Comparison of ENCODE assay signal across 24 mouse cellular contexts in genomic region chr13:54975546-54975945, GRCm38 (mm10). TPM values are rescaled to one million over a fixed set of nuclear protein-coding genes. Genes with fewer than 3 reads are reported as not detected.
A peak's percentile ranks its signal among the peaks of the same experiment; 100 is the strongest.
DNase-seq lines count a peak whose midpoint lies in the region; ATAC-seq and TF ChIP-seq lines count a peak whose summit lies in the region.
"Had no signal": no experiment of that assay in that cellular context is flagged by ENCODE, and none has a peak within 500 bp of the region (broad histone marks: within the 10 kb centered on the region; RNA-seq: fewer than 3 reads in every experiment).

No protein-coding gene starts in this region.

- peak; percentile 46 to 71 for DNase-seq in cerebellum, adult 2 months
- DNase-seq in cerebellum, adult 11-12 months: no peak
- DNase-seq in forebrain, embryonic 11.5 days (ENCODE audit: low spot score): no peak
- DNase-seq in hindbrain, postnatal 0 days (ENCODE audit: low spot score): no peak
- DNase-seq: adrenal gland, postnatal 10 days; gastrocnemius, postnatal 36 days; heart, adult 2 months; heart, postnatal 36 days; kidney, adult 2 months; layer of hippocampus, adult 9-11 months; lung, embryonic 14.5 days; thymus, adult 2 months; thymus, postnatal 4 days had no signal

- no peak for TF ChIP-seq CTCF in cerebellum, adult 2 months (IDR thresholded peaks at IDR 0.05; ENCODE audit: borderline replicate concordance, insufficient read depth, low read depth, low read length)
- no peak for TF ChIP-seq CTCF in hindbrain, postnatal 0 days (IDR thresholded peaks at IDR 0.05; ENCODE audit: low read depth)

- no peak for TF ChIP-seq POLR2A in cerebellum, adult 2 months (IDR thresholded peaks at IDR 0.05; ENCODE audit: borderline replicate concordance, insufficient read depth, low read length)

- H3K27me3 ChIP-seq in cerebellum, adult 2 months (ENCODE audit: control insufficient read depth, insufficient read depth, low read length): no peaks in the 10 kb centered on the region
- peaks cover 39% of the 10 kb centered on the region for H3K27me3 ChIP-seq in forebrain, embryonic 13.5 days
- H3K27me3 ChIP-seq in forebrain, embryonic 11.5 days (ENCODE audit: control insufficient read depth, insufficient read depth, low read length): peaks cover 3% of the 10 kb centered on the region; the same call in 1 of the 2 replicates
- peaks cover 70% of the 10 kb centered on the region for H3K27me3 ChIP-seq in hindbrain, embryonic 13.5 days
- peaks cover 4% of the 10 kb centered on the region for H3K27me3 ChIP-seq in hindbrain, postnatal 0 days (ENCODE audit: insufficient read depth, low read length)
- peaks cover 15% of the 10 kb centered on the region for H3K27me3 ChIP-seq in hindbrain, embryonic 15.5 days
- H3K27me3 ChIP-seq: embryonic facial prominence, embryonic 12.5 days had no signal

- H3K4me3 ChIP-seq in cerebellum, adult 2 months (replicated peaks; ENCODE audit: insufficient read depth, low read depth, low read length): no peak overlapping the region
- H3K4me3 ChIP-seq in forebrain, embryonic 13.5 days: no peak overlapping the region
- H3K4me3 ChIP-seq in forebrain, embryonic 11.5 days (ENCODE audit: low read depth, low read length): no peak overlapping the region
- no peak overlapping the region for H3K4me3 ChIP-seq in hindbrain, embryonic 13.5 days
- no peak overlapping the region for H3K4me3 ChIP-seq in hindbrain, postnatal 0 days (ENCODE audit: low read length)
- H3K4me3 ChIP-seq in hindbrain, embryonic 15.5 days: no peak overlapping the region
- H3K4me3 ChIP-seq: embryonic facial prominence, embryonic 12.5 days; heart, adult 2 months; heart, embryonic 13.5 days; left cerebral cortex, adult 2 months; limb, embryonic 15.5 days; midbrain, embryonic 13.5 days; myocyte had no signal

- H3K4me2 ChIP-seq in forebrain, embryonic 13.5 days: no peak overlapping the region
- no peak overlapping the region for H3K4me2 ChIP-seq in forebrain, embryonic 11.5 days (ENCODE audit: low read depth, low read length, severe bottlenecking)
- H3K4me2 ChIP-seq in hindbrain, embryonic 13.5 days: no peak overlapping the region
- H3K4me2 ChIP-seq in hindbrain, postnatal 0 days (ENCODE audit: low read depth, low read length): no peak overlapping the region
- no peak overlapping the region for H3K4me2 ChIP-seq in hindbrain, embryonic 15.5 days
- H3K4me2 ChIP-seq: embryonic facial prominence, embryonic 12.5 days; heart, embryonic 13.5 days; limb, embryonic 15.5 days; lung, embryonic 14.5 days; midbrain, embryonic 13.5 days had no signal

- 0 out of 2 replicates have a peak overlapping the region, but pooled peaks have one; percentile 14 for H3K9ac ChIP-seq in forebrain, embryonic 13.5 days
- no peak overlapping the region for H3K9ac ChIP-seq in forebrain, embryonic 11.5 days (ENCODE audit: low read length)
- no peak overlapping the region for H3K9ac ChIP-seq in hindbrain, embryonic 13.5 days
- no peak overlapping the region for H3K9ac ChIP-seq in hindbrain, postnatal 0 days (replicated peaks; ENCODE audit: low read length)
- no peak overlapping the region for H3K9ac ChIP-seq in hindbrain, embryonic 15.5 days
- H3K9ac ChIP-seq: embryonic facial prominence, embryonic 12.5 days; heart, embryonic 13.5 days; limb, embryonic 15.5 days; liver, embryonic 14.5 days; lung, embryonic 14.5 days; midbrain, embryonic 13.5 days had no signal

- peaks cover 58% of the 10 kb centered on the region for H3K4me1 ChIP-seq in cerebellum, adult 2 months (ENCODE audit: control insufficient read depth, insufficient read depth, low read length)
- H3K4me1 ChIP-seq in forebrain, embryonic 13.5 days: peaks cover 40% of the 10 kb centered on the region
- H3K4me1 ChIP-seq in forebrain, embryonic 11.5 days (replicated peaks; ENCODE audit: control insufficient read depth, insufficient read depth, low read length): peaks cover 7% of the 10 kb centered on the region; the same call in 1 of the 2 replicates
- peaks cover 65% of the 10 kb centered on the region for H3K4me1 ChIP-seq in hindbrain, embryonic 13.5 days (replicated peaks)
- peaks cover 32% of the 10 kb centered on the region for H3K4me1 ChIP-seq in hindbrain, postnatal 0 days (ENCODE audit: insufficient read depth, low read length)
- peaks cover 52% of the 10 kb centered on the region for H3K4me1 ChIP-seq in hindbrain, embryonic 15.5 days (replicated peaks)
- H3K4me1 ChIP-seq: embryonic facial prominence, embryonic 12.5 days; heart, embryonic 13.5 days; limb, embryonic 15.5 days had no signal

- WGBS in cerebellum, adult 2 months: 25% methylated on average over 3 of the region's 3 CpGs
- 54% methylated on average over 3 of the region's 3 CpGs for WGBS in forebrain, embryonic 13.5 days
- WGBS in forebrain, embryonic 11.5 days: 59% methylated on average over 3 of the region's 3 CpGs
- 41% methylated on average over 3 of the region's 3 CpGs for WGBS in hindbrain, embryonic 13.5 days
- WGBS in hindbrain, postnatal 0 days: 31% methylated on average over 3 of the region's 3 CpGs
- WGBS in hindbrain, embryonic 15.5 days: 40% methylated on average over 3 of the region's 3 CpGs

- ATAC-seq in forebrain, embryonic 13.5 days: no peak
- no peak for ATAC-seq in forebrain, embryonic 11.5 days (replicated peaks; ENCODE audit: low FRiP score)
- ATAC-seq in hindbrain, embryonic 13.5 days (ENCODE audit: low FRiP score): 0 out of 2 replicates have a peak, but pooled peaks have one; percentile 34
- ATAC-seq in hindbrain, postnatal 0 days: no peak
- peak; percentile 40 for ATAC-seq in hindbrain, embryonic 15.5 days (ENCODE audit: low FRiP score, low read depth)

- H3K36me3 ChIP-seq in forebrain, embryonic 13.5 days (ENCODE audit: poor library complexity, severe bottlenecking): no peaks in the 10 kb centered on the region
- no peaks in the 10 kb centered on the region for H3K36me3 ChIP-seq in forebrain, embryonic 11.5 days (ENCODE audit: control insufficient read depth, insufficient read depth, low read length)
- no peaks in the 10 kb centered on the region for H3K36me3 ChIP-seq in hindbrain, embryonic 13.5 days
- H3K36me3 ChIP-seq in hindbrain, postnatal 0 days (ENCODE audit: insufficient read depth, low read length): no peaks in the 10 kb centered on the region
- H3K36me3 ChIP-seq in hindbrain, embryonic 15.5 days: no peaks in the 10 kb centered on the region
- H3K36me3 ChIP-seq: embryonic facial prominence, embryonic 12.5 days; heart, embryonic 13.5 days; limb, embryonic 15.5 days; midbrain, embryonic 13.5 days had no signal

- H3K27ac ChIP-seq in cerebellum, adult 2 months (ENCODE audit: insufficient read depth, low read length): no peak overlapping the region
- no peak overlapping the region for H3K27ac ChIP-seq in forebrain, embryonic 13.5 days
- H3K27ac ChIP-seq in forebrain, embryonic 11.5 days (ENCODE audit: low read depth, low read length): no peak overlapping the region
- peak overlapping the region; percentile 48; the same call in 1 of the 2 replicates for H3K27ac ChIP-seq in hindbrain, embryonic 13.5 days
- no peak overlapping the region for H3K27ac ChIP-seq in hindbrain, postnatal 0 days
- H3K27ac ChIP-seq in hindbrain, embryonic 15.5 days (replicated peaks): no peak overlapping the region
- H3K27ac ChIP-seq: embryonic facial prominence, embryonic 12.5 days; heart, adult 2 months; heart, embryonic 13.5 days; kidney, postnatal 0 days; left cerebral cortex, adult 2 months; limb, embryonic 15.5 days; liver, embryonic 14.5 days; midbrain, embryonic 13.5 days had no signal

- no peaks in the 10 kb centered on the region for H3K9me3 ChIP-seq in forebrain, embryonic 13.5 days (replicated peaks)
- no peaks in the 10 kb centered on the region for H3K9me3 ChIP-seq in forebrain, embryonic 11.5 days (ENCODE audit: control insufficient read depth, low read length)
- H3K9me3 ChIP-seq in hindbrain, embryonic 13.5 days: no peaks in the 10 kb centered on the region
- H3K9me3 ChIP-seq in hindbrain, postnatal 0 days (ENCODE audit: low read length): no peaks in the 10 kb centered on the region
- H3K9me3 ChIP-seq in hindbrain, embryonic 15.5 days: no peaks in the 10 kb centered on the region
- H3K9me3 ChIP-seq: embryonic facial prominence, embryonic 12.5 days; heart, embryonic 13.5 days; limb, embryonic 15.5 days; midbrain, embryonic 13.5 days had no signal

RNA-seq across cellular contexts. Expression of gene Unc5a, which starts 26.3 kb away (rescaled TPM):
- polyA plus RNA-seq in cerebellum, adult 2 months (2012; rRNA removed): 37.7 and 41.0 TPM in 2 replicates
- 7.2 and 7.5 TPM in 2 replicates for polyA plus RNA-seq in forebrain, embryonic 13.5 days (2015; fragmentation: Nextera tagmentation; extraction: Ambion mirVana)
- polyA plus RNA-seq in forebrain, embryonic 11.5 days (2014; fragmentation: Nextera tagmentation; extraction: Ambion mirVana): 2.9 and 3.7 TPM in 2 replicates
- 7.8 and 8.4 TPM in 2 replicates for polyA plus RNA-seq in hindbrain, embryonic 13.5 days (2015; fragmentation: Nextera tagmentation; extraction: Ambion mirVana)
- total RNA-seq in hindbrain, postnatal 0 days (2014; rRNA removed): 49.9 and 53.0 TPM in 2 replicates
- 10.5 and 11.7 TPM in 2 replicates for polyA plus RNA-seq in hindbrain, postnatal 0 days (2015; fragmentation: Nextera tagmentation; extraction: Ambion mirVana)
- polyA plus RNA-seq in hindbrain, embryonic 15.5 days (2015; fragmentation: Nextera tagmentation; extraction: Ambion mirVana): 13.2 and 16.0 TPM in 2 replicates

RNA-seq across cellular contexts. Expression of gene Hk3, which starts 45.6 kb away (rescaled TPM):
- 0.67 and 0.74 TPM in 2 replicates for polyA plus RNA-seq in cerebellum, adult 2 months (2012; rRNA removed)
- 0.48 and 0.59 TPM in 2 replicates for polyA plus RNA-seq in forebrain, embryonic 13.5 days (2015; fragmentation: Nextera tagmentation; extraction: Ambion mirVana)
- 0.41 and 0.65 TPM in 2 replicates for polyA plus RNA-seq in forebrain, embryonic 11.5 days (2014; fragmentation: Nextera tagmentation; extraction: Ambion mirVana)
- polyA plus RNA-seq in hindbrain, embryonic 13.5 days (2015; fragmentation: Nextera tagmentation; extraction: Ambion mirVana): 1.1 and 1.2 TPM in 2 replicates
- 1.7 and 1.9 TPM in 2 replicates for total RNA-seq in hindbrain, postnatal 0 days (2014; rRNA removed)
- 0.78 and 1.1 TPM in 2 replicates for polyA plus RNA-seq in hindbrain, postnatal 0 days (2015; fragmentation: Nextera tagmentation; extraction: Ambion mirVana)
- 0.99 and 1.2 TPM in 2 replicates for polyA plus RNA-seq in hindbrain, embryonic 15.5 days (2015; fragmentation: Nextera tagmentation; extraction: Ambion mirVana)
- polyA plus RNA-seq: myocyte had no signal

Comparison
In these comparisons a context has a peak if more than half of its experiments do, and no peak if none do; other contexts are left out.
1. DNase-seq: peak in cerebellum, adult 2 months (2 of 2); none in cerebellum, adult 11-12 months (single experiment), forebrain, embryonic 11.5 days (single experiment) and hindbrain, postnatal 0 days (single experiment).
2. ATAC-seq: peak in hindbrain, embryonic 13.5 days (single experiment) and hindbrain, embryonic 15.5 days (single experiment); none in forebrain, embryonic 13.5 days (single experiment), forebrain, embryonic 11.5 days (single experiment) and hindbrain, postnatal 0 days (single experiment).